Mouse (Mus musculus): ENCODE results near the gene Hspa12b.
"Not testable (repeated sequence)": the region's sequence is repeated elsewhere in the genome, so short reads cannot be mapped to it uniquely, and the experiment has no call there.

Gene Hspa12b

GRCm38 (mm10) chr2:131127161-131127730 lies at the start of gene Hspa12b:
Gene Hspa12b (plus strand): TSS chr2:131127280.
- DNase-seq (ENCODE audit: low read depth, low spot score), result no peak

DNA sequence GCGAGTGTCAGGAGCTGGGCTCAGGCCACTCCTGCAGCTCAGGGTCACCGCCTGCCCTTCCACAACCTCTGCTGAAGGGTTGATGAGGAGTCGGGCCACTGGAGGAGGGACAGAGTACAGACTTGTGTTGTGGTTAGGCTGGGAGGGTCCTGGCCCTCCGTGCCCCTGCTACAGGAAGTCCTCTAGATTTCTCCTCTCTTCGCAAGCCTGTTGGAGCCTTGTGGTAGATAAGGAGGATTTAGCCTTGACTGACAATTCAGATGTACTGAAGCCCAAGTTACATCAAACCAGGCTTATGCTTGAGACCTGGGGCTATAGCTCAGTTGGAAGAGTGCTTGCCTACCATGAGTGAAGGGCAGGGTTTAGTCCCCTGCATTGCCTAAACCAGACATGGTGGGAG lies 46.6 kb upstream of the Hspa12b start:
- DNase-seq (ENCODE audit: low read depth, low spot score), result no peak

GRCm38 (mm10) chr2:131084206-131084605 lies 42.9 kb upstream of the Hspa12b start:
- no peak for DNase-seq (ENCODE audit: low read depth, low spot score)

DNA sequence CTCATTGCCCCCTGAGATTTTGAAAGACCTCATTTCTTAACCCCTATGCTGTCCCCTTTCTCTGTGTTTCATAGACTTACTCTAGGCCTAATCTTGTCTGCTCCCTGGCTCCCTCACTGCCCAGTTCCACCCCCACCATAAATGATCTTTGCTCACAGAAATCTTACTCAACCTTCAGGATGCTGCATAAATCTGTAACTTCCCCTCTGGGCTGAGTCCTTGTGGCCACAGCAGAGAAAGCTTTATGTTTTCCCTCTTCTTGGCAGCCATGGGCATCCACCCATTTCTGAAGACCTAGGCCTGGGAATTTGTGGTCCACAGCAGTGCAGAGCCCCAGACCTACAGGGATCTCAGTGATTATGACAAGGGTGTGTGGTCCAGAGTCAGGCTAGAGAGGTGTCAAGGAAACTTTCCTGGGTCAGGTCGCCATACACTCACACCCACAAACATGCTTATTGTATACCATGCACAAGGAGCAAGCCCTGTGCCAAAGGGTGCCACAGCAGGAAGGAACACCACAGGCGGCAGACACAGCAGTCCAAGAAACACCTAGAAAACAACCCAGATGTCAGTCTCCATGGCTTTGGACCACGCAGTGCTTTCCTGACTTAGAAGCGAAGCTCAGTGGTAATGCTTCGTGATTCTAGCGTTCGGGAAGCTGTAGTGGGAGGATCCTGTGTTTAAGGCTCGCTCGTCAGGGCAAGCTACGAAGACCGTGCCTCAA lies 40.3 kb upstream of the Hspa12b start, which contains the start of gene Siglec1:
Gene Siglec1, minus strand, starts transcription at position 99 of the 724 bp plus-strand sequence.
- DNase-seq (ENCODE audit: low read depth, low spot score), result no peak

DNA sequence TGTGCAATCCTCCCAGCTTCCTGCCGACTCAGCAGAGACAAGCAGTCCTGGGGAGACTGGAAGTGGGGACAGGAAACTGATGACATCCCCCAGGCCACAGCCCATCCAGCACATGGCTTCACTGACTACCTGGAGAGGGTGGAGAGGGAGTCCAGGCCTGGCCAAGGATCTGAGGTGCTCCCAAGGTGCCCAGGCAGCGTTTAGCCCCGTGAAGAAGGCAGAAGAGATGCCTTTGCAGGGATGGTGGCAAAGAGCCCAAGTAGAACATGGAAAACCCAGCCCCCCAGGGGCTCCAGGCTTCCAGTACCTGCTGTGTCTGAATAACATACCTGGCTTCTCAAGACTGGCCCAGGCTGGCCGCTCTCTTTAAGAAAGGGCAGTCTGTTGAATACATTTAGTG lies 38.5 kb upstream of the Hspa12b start:
- DNase-seq (ENCODE audit: low read depth, low spot score), result no peak

DNA sequence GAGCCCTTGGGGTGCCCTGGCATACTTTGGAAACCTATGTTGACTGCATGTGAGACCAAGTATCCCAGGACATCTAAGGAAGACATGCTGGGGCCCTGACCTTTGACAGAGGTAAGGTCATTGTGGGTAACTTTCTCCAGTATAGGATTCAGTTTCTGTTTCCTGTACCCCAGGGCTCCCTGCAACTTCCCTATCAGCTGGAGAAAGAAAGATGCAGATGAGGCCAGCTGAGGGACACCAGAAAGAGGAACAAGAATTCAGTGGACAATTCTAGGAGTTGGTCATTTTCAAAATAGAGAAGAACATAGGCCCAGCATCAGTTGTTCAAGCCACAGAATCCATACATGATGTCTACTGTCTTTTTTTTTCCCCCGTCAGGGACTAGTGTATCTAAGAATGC lies 37.4 kb upstream of the Hspa12b start:
- no peak for DNase-seq (ENCODE audit: low read depth, low spot score)

- DNase-seq (ENCODE audit: low read depth, low spot score), result no peak
Measured at GRCm38 (mm10) chr2:131090852-131091251, 36.2 kb upstream of the Hspa12b start.

GRCm38 (mm10) chr2:131093577-131093976 lies 33.5 kb upstream of the Hspa12b start:
- DNase-seq (ENCODE audit: low read depth, low spot score), result no peak

DNA sequence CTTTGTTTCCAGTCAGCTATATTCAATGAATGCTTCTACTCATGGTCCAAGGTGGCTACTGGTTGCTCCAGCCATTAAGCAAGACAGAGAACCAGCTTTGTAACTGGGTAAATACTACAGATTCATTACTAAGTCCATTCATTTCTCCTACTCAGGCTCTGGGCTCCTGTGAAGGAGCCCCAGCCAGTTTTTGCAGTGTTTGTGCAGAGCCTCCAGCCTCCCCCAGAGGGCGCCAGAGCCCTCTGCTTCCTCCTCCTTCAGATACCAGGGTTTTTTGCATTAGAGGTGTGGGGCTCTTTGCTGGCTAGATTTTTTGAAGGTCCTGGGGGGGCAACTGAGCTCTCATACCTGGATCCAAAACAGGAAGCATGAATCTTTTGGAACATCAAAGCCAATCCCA lies 32.3 kb upstream of the Hspa12b start:
- DNase-seq (ENCODE audit: low read depth, low spot score), result peak; percentile 50

DNA sequence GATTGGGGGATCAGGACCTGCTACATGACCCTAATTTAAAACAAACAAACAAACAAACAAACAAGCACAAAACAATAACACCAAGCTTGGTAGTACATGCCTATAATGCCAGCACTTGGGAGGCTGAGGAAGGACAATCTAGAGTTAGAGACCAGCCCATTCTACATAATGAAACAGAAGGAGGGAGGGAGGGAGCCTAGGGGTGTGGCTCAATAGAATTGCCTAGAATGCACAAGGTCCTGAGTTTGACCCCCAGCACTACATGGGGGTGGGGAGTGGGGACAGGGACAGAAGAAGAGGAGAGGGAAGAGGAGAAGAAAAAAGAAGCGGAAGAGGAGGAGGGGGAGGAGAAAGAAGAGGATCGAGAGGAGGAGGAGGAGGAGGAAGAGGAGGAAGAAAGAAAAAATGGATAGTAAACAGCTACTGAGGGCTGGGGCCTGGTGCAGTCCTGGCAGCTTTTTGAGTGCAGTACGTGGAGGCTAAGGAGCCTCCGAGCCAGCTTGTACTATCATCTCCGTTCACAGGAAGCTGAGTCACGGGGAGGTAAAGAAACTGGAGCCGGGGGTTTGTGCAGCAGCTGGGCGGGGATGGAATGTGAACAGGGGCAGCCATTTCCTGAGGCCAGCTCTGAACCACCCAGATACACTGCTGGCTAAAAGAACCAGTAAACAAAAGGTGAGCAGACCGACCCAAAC lies 30.8 kb upstream of the Hspa12b start:
- DNase-seq (ENCODE audit: low read depth, low spot score), result no peak

DNA sequence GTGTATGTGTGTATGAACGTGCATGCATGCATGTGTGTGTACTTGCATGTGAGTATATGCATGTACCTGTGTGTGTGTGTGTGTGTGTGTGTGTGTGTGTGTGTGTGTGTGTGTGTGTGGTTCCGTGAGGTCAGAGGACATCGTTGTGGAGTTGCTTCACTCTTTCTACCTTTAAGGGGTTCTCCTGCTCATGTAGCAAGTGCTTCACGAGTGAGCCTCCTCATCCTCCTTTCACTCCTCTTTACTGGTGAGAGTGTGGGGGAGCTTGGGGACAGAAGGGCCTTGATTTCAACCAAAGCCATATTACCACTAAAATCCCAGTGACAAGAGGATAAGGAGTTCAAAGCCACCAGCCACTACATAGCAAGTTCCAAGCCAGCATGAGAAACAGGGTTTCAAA lies 30.0 kb upstream of the Hspa12b start:
- no peak for DNase-seq (ENCODE audit: low read depth, low spot score)

DNA sequence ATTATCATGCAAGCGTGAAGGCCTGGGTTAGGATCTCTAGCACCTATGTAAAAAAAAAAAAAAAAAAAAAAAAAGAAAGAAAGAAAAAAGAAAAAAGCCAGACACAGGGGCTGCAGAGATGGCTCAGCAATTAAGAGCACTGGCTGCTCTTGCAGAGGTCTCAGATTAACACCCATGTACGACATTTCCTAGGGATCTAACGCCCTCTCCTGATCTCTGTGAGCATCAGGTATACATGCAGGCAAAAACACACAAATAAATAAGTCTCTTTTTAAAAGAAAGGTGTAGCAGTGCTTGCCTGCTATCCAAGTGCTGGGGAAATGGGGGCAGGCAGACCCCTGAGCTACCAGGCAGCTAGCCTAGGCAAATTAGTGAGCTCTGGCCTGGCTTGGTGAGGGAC lies 25.6 kb upstream of the Hspa12b start:
- DNase-seq (ENCODE audit: low read depth, low spot score), result no peak

DNA sequence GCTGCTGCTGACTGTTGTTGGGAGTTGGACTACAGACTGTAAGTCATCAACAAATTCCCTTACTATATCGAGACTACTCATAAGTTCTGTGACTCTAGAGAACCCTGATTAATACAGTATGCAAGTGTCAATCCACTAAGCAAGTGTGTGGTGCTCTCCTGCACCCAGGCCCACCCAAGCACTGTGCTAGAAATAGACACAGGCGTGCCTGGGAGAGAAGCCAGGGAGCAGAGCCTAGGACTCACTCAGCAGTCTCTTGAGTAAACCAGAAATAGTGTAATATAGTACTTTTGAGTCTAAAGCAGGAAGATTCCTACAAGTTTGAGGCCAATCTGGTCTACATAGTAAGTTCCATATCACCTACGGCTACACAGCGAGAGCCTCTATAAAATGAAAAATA lies 23.1 kb upstream of the Hspa12b start:
- no peak for DNase-seq (ENCODE audit: low read depth, low spot score)

- DNase-seq (ENCODE audit: low read depth, low spot score), result not testable (repeated sequence)
Measured at GRCm38 (mm10) chr2:131105061-131105460, 22.0 kb upstream of the Hspa12b start.

GRCm38 (mm10) chr2:131105989-131106388 lies 21.1 kb upstream of the Hspa12b start:
- DNase-seq (ENCODE audit: low read depth, low spot score), result no peak

DNA sequence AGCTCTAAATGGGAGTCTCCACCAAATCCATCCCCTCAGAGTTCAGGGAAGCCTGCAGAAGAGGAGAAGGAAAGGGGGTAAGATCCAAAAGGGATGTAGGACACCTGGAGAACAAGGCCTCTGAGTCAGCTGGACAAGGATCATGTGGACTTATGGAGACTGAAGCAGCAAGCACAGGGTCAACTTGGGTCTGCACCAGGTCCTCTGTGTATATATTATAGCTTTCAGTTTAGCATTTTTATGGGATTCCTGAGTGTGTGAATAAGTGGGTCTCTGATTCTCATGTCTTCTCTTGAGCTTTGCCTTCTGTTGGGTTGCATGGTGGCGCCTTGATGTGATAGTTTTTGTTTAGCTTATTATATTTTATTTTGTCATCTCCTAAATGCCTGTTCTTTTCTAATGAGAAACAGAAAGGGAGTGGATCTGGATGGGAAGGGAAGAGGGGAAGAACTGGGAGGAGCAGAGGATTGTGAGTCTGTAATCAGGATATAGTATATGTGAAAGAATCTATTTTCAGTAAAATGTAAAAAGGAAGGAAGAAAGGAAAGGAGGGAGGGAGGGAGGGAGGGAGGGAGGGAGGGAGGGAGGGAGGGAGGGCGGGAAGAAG lies 8.0 kb upstream of the Hspa12b start:
- no peak for DNase-seq (ENCODE audit: low read depth, low spot score)

DNA sequence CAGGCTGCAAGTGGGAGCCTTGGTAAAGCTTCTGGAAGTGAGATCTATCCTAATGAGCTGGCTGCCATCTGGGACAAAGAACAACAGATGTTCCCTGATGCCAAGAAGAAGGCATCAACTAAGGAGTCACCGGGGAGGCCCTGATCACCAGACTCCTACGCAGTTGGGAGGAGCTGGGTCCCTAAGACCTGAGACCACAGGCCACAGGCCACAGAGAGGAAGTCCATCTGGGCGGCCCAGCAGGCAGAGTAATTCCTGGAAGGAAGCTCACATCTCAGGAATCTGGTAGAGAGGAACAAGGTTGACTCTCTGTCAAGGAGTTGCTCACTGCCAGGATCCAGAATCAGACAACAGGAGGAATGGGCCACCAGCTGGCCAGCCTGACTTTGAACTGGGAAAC lies 2.9 kb upstream of the Hspa12b start:
- no peak for DNase-seq (ENCODE audit: low read depth, low spot score)

- DNase-seq (ENCODE audit: low read depth, low spot score), result no peak
Measured at GRCm38 (mm10) chr2:131125157-131125963, 1.7 kb upstream of the Hspa12b start.

- DNase-seq (ENCODE audit: low read depth, low spot score), result no peak
Measured at GRCm38 (mm10) chr2:131125964-131126815, 890 bp upstream of the Hspa12b start.

DNA sequence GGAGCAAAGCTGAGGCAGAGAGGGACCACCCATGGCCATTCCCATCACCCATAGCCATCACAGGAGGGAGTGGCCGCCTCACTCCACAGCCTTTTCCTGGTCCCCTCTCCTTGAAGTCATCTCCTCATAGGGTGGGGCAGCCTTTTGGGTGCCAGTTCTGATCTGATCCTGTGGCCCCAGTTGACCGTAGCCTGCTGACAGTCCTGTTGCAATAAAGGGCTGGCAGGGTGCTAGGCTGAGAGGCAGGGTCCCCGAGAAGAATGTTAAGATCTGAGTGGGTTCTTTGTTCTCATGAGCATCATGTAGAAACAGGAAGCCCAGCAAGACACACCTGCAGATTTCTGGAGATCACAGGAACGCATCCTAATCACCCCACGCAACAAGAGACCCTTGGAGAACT lies 1.1 kb downstream of the Hspa12b start:
- DNase-seq (ENCODE audit: low read depth, low spot score), result no peak

All from retina, adult 2 months (tissue).